Comparison of ENCODE assay signal across 19 mouse cellular contexts in genomic region chr7:83800561-83801482, GRCm38 (mm10). TPM values are rescaled to one million over a fixed set of nuclear protein-coding genes. Genes with fewer than 3 reads are reported as not detected.
DNase-seq lines count a peak whose midpoint lies in the region.
"Had no signal": no experiment of that assay in that cellular context is flagged by ENCODE, and none has a peak within 500 bp of the region (broad histone marks: within the 10 kb centered on the region; RNA-seq: fewer than 3 reads in every experiment).

No protein-coding gene starts in this region.

- DNase-seq in adrenal gland, adult (ENCODE audit: inconsistent age in 2 of 2, low spot score in 1 of 2): peak; percentile 73 to 86
- no peak for DNase-seq in adrenal gland, adult 18-20 months (ENCODE audit: low spot score in 2 of 2)
- no peak for DNase-seq in heart, embryonic 10.5 days (ENCODE audit: low spot score)
- no peak for DNase-seq in heart, adult 9 months (ENCODE audit: low spot score in 2 of 2)
- DNase-seq in layer of hippocampus, adult 11-12 months (ENCODE audit: low spot score): peak; percentile 39
- DNase-seq in layer of hippocampus, adult 9-10 months (ENCODE audit: low spot score): no peak
- DNase-seq in adrenal gland, postnatal 14 days: peak; percentile 79
- no peak for DNase-seq in hindbrain, embryonic 10.5 days (ENCODE audit: low spot score)
- DNase-seq: cerebellum, postnatal 36 days; kidney, adult 11 months; lung, adult 2 months; right cerebral cortex, postnatal 14 days had no signal

- no peaks in the 10 kb centered on the region for H3K36me3 ChIP-seq in heart, embryonic 10.5 days
- no peaks in the 10 kb centered on the region for H3K36me3 ChIP-seq in hindbrain, embryonic 10.5 days
- H3K36me3 ChIP-seq: embryonic facial prominence, embryonic 13.5 days; limb, embryonic 15.5 days had no signal

- H3K4me3 ChIP-seq in heart, embryonic 10.5 days: no peak overlapping the region
- no peak overlapping the region for H3K4me3 ChIP-seq in hindbrain, embryonic 10.5 days
- H3K4me3 ChIP-seq: embryonic facial prominence, embryonic 13.5 days; forebrain, embryonic 13.5 days; limb, embryonic 15.5 days had no signal

- 66% methylated on average over 8 of the region's 8 CpGs for WGBS in heart, embryonic 10.5 days
- 88% methylated on average over 8 of the region's 8 CpGs for WGBS in hindbrain, embryonic 10.5 days

- peak overlapping the region; percentile 69 for H3K27ac ChIP-seq in heart, embryonic 10.5 days
- H3K27ac ChIP-seq in hindbrain, embryonic 10.5 days: no peak overlapping the region
- H3K27ac ChIP-seq: embryonic facial prominence, embryonic 13.5 days; forebrain, embryonic 13.5 days; limb, embryonic 15.5 days had no signal

- H3K4me1 ChIP-seq in heart, embryonic 10.5 days: peaks cover 8% of the 10 kb centered on the region; the same call in 1 of the 2 replicates
- H3K4me1 ChIP-seq in hindbrain, embryonic 10.5 days (replicated peaks): 0 out of 2 replicates have a peak, but pooled peaks cover 5% of the 10 kb centered on the region

- H3K27me3 ChIP-seq in heart, embryonic 10.5 days (ENCODE audit: insufficient read depth, poor library complexity, severe bottlenecking): no peaks in the 10 kb centered on the region
- H3K27me3 ChIP-seq in hindbrain, embryonic 10.5 days (ENCODE audit: insufficient read depth, poor library complexity, severe bottlenecking): no peaks in the 10 kb centered on the region
- H3K27me3 ChIP-seq: embryonic facial prominence, embryonic 13.5 days; forebrain, embryonic 13.5 days; limb, embryonic 15.5 days had no signal

- H3K9me3 ChIP-seq in heart, embryonic 10.5 days: no peaks in the 10 kb centered on the region
- no peaks in the 10 kb centered on the region for H3K9me3 ChIP-seq in hindbrain, embryonic 10.5 days
- H3K9me3 ChIP-seq: embryonic facial prominence, embryonic 13.5 days; forebrain, embryonic 13.5 days; limb, embryonic 15.5 days had no signal

RNA-seq across cellular contexts. Expression of gene Cfap161, which starts 6.1 kb away (rescaled TPM):
- under 1 TPM; 0.63 to 0.74 TPM for total RNA-seq in adrenal gland, adult 18-20 months (2021)
- 1.1 and 3.7 TPM in 2 replicates for polyA plus RNA-seq in heart, embryonic 10.5 days (2016; fragmentation: Nextera tagmentation; extraction: Ambion mirVana)
- total RNA-seq in adrenal gland, postnatal 14 days (2021): 0.38 TPM in 1 of 2 replicates, not detected in the other
- 0.24 and 1.5 TPM in 2 replicates for polyA plus RNA-seq in hindbrain, embryonic 10.5 days (2016; fragmentation: Nextera tagmentation; extraction: Ambion mirVana)
- total RNA-seq: gastrocnemius, adult 8-10 months; hematopoietic stem cell, adult 5-6 weeks; megakaryocyte progenitor cell, adult 5-6 weeks had no signal
- polyA plus RNA-seq: urinary bladder, adult 2 months had no signal

RNA-seq across cellular contexts. Expression of gene Il16, which starts 55.3 kb away (rescaled TPM):
- total RNA-seq in adrenal gland, adult 18-20 months (2021): 1 to 10 TPM; 5.6 to 6.3 TPM
- polyA plus RNA-seq in heart, embryonic 10.5 days (2016; fragmentation: Nextera tagmentation; extraction: Ambion mirVana): 1.7 and 2.0 TPM in 2 replicates
- total RNA-seq in adrenal gland, postnatal 14 days (2021): 5.7 and 16.0 TPM in 2 replicates
- 1.1 TPM in 2 replicates for polyA plus RNA-seq in hindbrain, embryonic 10.5 days (2016; fragmentation: Nextera tagmentation; extraction: Ambion mirVana)

Comparison
In these comparisons a context has a peak if more than half of its experiments do, and no peak if none do; other contexts are left out.
1. DNase-seq: peak in adrenal gland, adult (2 of 2), layer of hippocampus, adult 11-12 months (single experiment) and adrenal gland, postnatal 14 days (single experiment); none in adrenal gland, adult 18-20 months (0 of 2), heart, embryonic 10.5 days (single experiment), heart, adult 9 months (0 of 2), layer of hippocampus, adult 9-10 months (single experiment) and hindbrain, embryonic 10.5 days (single experiment).